Mouse (Mus musculus): ENCODE measurements around the gene Sorbs1. TPM values are rescaled to one million over a fixed set of nuclear protein-coding genes. Genes with fewer than 3 reads are reported as not detected.
A peak's percentile ranks its signal among the peaks of the same experiment; 100 is the strongest.

The Sorbs1 gene
- polyA plus RNA-seq, 1 experiment from 2014 or later = 39.0 TPM

DNA sequence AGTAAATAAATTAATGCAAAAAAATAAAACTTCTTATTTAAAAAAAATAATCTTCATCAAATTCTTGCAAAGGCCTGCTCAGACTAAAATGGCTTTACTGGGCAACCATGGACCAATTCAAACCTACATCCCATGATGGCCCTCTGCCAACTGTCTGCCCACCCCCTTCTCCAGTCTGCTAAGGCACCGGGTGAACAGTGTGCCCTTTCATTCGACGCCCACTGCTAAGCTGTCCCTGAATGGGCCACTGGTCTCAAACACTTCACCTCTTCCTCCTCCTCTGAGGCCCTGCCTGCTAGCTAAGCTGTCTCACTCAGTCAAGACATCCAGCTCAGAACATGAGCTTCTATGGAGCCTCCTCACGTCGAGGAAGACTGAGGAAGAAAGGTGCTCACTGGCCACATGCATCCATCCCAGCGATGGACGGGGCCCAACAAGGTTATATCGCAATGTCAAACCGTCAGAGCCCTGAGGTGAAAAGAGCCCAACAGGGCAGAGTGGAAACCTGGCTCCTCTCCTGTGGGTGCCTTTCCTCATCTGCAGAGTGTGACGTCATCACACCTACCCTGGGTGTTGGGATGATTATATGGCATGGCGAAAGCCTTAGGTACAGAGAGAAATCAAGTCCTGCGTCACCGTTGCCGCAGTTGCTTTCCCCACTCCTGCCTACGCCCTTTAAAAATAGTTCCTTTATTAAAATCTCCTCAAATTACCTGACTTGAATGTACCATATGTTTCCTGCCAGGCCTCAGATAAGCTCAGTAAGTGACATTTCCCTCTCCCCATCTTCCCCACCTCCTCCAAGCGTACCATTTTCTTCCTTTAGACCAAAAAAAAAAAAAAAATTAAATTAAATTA is 87.2 kb downstream of the Sorbs1 start:
- H3K4me1 ChIP-seq = peaks cover 33% of the 10 kb centered on the region
- WGBS = 88% methylated on average over 16 of the region's 16 CpGs
- H3K27me3 ChIP-seq (ENCODE audit: poor library complexity, severe bottlenecking) = no peaks in the 10 kb centered on the region
- peak overlapping the region; percentile 51; the same call in 1 of the 2 replicates for H3K27ac ChIP-seq
- H3K36me3 ChIP-seq (replicated peaks) = no peaks in the 10 kb centered on the region
- no peak overlapping the region for H3K4me3 ChIP-seq
- DNase-seq (ENCODE audit: extremely low spot score, low spot score) = no peak
- no peaks in the 10 kb centered on the region for H3K9me3 ChIP-seq

DNA sequence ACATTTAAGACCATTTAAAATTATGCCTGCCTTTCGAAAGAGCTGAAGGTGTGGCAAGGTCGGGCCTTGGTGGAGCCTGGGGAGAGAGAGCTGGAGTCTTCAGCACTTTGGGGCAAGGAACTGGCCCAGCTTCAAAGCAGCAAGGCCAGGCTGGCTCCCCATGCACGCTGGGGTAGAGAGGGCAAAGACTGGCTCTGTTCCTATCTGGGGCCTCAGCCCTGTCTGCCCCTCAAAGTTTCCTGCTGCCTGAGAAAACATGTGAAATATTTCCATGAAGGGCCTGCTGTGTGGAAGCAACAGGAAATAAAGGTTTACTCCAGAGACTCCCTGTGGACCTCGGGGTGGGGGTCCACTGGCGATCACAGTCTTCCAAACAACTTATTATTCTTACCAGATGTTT is 88.3 kb downstream of the Sorbs1 start:
- no peak for DNase-seq (ENCODE audit: extremely low spot score, low spot score)
- H3K36me3 ChIP-seq (replicated peaks) = no peaks in the 10 kb centered on the region
- peak overlapping the region; percentile 57; the same call in 1 of the 2 replicates for H3K27ac ChIP-seq
- WGBS = 61% methylated on average over 5 of the region's 5 CpGs
- H3K9me3 ChIP-seq = no peaks in the 10 kb centered on the region
- no peaks in the 10 kb centered on the region for H3K27me3 ChIP-seq (ENCODE audit: poor library complexity, severe bottlenecking)
- peaks cover 34% of the 10 kb centered on the region for H3K4me1 ChIP-seq
- no peak overlapping the region for H3K4me3 ChIP-seq

DNA sequence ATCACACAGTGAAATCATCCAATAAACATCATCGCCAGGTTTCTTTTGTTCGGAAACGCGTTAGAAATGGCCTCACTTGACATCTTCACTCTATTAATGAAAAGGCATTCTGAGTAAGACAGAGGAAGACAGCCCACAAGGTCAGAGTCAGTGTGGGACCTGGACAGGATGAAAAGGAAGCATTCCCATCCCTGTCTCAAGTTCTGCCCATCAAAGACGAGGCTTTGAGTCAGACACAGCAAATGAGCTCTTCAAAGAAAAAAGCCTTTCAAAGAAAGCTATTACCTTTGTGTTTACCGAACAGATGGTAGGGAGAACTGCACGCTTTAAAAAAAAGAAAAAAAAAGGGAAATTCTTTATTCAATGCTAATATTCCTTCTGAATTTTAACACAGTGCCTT is 92.5 kb downstream of the Sorbs1 start:
- DNase-seq (ENCODE audit: extremely low spot score, low spot score) = no peak
- WGBS = 78% methylated on average over 7 of the region's 7 CpGs
- Histone ChIP-seq H3K27me3 (ENCODE audit: poor library complexity, severe bottlenecking) (no peaks in the 10 kb centered on the region), H3K4me3 (no peak overlapping the region), H3K9me3 (no peaks in the 10 kb centered on the region), H3K36me3 (replicated peaks) (no peaks in the 10 kb centered on the region), H3K4me1 (peaks cover 20% of the 10 kb centered on the region), H3K27ac (no peak overlapping the region)

DNA sequence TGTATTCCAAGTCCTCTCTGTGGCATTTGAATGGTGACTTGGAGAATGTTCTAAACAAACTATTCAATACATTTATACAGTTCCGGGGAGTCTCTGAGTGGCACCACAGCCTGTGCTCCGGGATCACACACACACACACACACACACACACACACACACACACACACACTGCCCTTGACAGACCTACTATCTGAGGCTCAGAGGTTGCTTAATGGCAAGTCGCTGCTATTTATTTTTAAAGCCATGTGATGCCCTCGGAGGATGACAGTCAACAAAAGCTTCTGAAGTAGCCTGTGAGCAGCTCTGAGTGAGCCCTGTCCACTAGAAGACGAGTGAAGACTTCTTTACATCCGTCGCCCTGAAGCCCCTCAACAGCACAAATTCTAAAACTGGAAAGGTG is 94.3 kb downstream of the Sorbs1 start:
- no peak overlapping the region for H3K27ac ChIP-seq
- no peak overlapping the region for H3K4me3 ChIP-seq
- DNase-seq (ENCODE audit: extremely low spot score, low spot score) = no peak
- no peaks in the 10 kb centered on the region for H3K36me3 ChIP-seq (replicated peaks)
- H3K27me3 ChIP-seq (ENCODE audit: poor library complexity, severe bottlenecking) = no peaks in the 10 kb centered on the region
- 90% methylated on average over 7 of the region's 7 CpGs for WGBS
- H3K9me3 ChIP-seq = no peaks in the 10 kb centered on the region
- peaks cover 22% of the 10 kb centered on the region for H3K4me1 ChIP-seq

DNA sequence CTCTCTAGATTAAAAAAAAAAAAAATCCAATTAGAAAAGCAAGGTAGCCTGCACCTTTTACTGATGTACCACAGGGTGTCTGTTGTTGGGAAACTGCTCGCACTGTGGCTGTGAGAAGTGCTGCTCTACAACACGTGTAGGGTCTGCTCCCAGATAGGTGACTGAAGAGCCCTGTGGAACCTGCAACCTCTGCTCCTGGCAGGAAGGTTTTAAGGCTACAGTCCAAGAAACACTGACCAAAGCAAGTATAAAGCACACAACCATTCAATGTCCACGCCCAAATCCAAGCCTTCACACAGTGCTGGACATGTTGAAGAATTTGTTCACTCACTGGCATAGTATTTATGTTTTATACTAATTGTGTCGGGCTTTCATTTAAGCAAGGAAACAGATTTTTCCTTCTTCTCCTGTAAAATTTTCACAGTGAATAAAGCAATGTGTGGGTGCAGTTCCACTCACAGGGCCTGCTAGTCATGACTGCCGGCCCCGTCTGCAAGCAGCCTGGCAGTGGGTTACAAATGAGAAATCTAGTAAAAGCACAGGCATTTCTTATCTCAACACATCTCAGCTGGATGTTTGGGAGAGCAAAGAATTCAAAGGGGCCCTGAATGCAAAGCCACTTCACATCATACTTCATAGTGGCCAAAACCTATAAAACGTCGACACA is 96.3 kb downstream of the Sorbs1 start:
- WGBS = 90% methylated on average over 8 of the region's 8 CpGs
- H3K4me1 ChIP-seq = peaks cover 17% of the 10 kb centered on the region
- H3K36me3 ChIP-seq (replicated peaks) = no peaks in the 10 kb centered on the region
- no peak overlapping the region for H3K27ac ChIP-seq
- no peaks in the 10 kb centered on the region for H3K27me3 ChIP-seq (ENCODE audit: poor library complexity, severe bottlenecking)
- DNase-seq (ENCODE audit: extremely low spot score, low spot score) = no peak
- no peak overlapping the region for H3K4me3 ChIP-seq
- H3K9me3 ChIP-seq = no peaks in the 10 kb centered on the region

DNA sequence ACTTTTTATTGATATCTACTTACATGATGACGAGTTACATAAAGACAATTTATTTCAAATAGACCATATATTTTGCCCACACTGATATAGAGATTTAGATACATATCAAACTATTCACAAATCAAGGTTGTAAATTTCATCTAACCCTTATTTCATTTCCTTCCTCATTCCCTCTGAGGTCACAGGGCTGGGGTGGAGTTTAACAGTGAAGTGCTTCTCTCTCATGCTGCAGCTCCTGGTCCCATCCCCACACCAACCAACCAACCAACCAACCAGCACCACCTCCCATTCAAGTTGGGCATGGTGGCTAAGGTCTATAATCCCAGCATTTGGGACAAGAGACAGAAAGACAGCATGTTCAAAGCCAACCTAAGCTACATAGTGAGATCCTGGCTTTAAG is 97.9 kb downstream of the Sorbs1 start:
- no peak overlapping the region for H3K27ac ChIP-seq
- H3K4me1 ChIP-seq = peaks cover 11% of the 10 kb centered on the region
- WGBS = 100% methylated on average over 1 of the region's 1 CpGs
- no peak for DNase-seq (ENCODE audit: extremely low spot score, low spot score)
- no peaks in the 10 kb centered on the region for H3K27me3 ChIP-seq (ENCODE audit: poor library complexity, severe bottlenecking)
- no peaks in the 10 kb centered on the region for H3K9me3 ChIP-seq
- H3K4me3 ChIP-seq = no peak overlapping the region
- H3K36me3 ChIP-seq (replicated peaks) = no peaks in the 10 kb centered on the region

DNA sequence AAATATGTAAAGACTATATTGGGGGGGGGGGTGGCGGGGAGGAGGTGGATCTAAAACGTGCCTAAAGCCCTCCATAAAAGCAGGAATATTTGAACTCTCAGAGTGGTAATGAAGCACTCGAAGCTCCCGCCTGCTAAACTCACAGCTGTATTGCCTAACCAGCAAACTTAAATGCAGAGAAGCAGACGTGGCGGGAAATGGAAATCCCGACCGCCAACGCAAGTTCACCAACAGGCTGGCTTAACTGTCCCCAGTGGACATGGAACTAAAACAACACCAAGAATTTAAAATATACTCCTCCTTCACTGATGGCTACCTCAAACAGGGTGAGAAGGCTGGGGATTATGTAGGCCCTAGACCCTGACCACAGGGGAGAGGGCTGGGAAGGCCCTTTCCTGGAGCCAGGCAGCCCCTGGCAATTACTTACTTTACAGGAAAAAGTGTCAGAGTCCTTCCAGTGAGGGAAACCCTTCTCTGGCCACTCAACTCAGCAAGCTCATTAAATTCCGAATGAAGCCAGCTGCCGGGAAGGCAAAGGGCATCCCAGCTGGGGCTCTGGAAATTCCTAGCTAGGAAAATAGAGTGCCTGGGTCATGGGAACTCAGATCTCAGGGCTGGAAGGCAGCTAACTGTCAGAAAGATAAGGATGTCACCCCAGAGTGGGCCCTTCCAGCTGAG is 98.6 kb downstream of the Sorbs1 start:
- Histone ChIP-seq H3K27me3 (ENCODE audit: poor library complexity, severe bottlenecking) (no peaks in the 10 kb centered on the region), H3K27ac (peak overlapping the region; percentile 53; the same call in 1 of the 2 replicates), H3K9me3 (no peaks in the 10 kb centered on the region), H3K36me3 (replicated peaks) (no peaks in the 10 kb centered on the region), H3K4me3 (no peak overlapping the region), H3K4me1 (peaks cover 11% of the 10 kb centered on the region)
- DNase-seq (ENCODE audit: extremely low spot score, low spot score) = no peak
- 74% methylated on average over 11 of the region's 11 CpGs for WGBS

DNA sequence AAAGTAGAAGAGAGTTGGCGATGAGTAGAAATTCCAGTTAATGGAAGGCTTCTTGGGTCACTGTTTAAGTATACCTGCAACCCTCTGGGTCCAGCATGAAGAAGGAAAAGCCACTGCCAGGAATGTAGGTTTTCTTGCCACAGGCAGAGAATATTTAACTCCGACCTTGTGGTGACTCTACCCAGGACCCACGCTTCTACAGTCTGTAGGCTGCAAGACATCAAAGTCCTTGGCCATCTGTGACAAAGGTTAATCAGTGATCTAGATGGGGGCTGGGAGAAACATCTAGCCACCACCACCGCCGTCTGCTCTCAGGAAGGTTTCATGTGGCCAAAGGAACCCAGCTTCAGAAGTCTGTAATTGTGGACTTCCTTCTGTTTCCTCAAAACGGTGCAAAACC is 99.2 kb downstream of the Sorbs1 start:
- Histone ChIP-seq H3K4me3 (no peak overlapping the region), H3K36me3 (replicated peaks) (no peaks in the 10 kb centered on the region), H3K27ac (peak overlapping the region; percentile 53; the same call in 1 of the 2 replicates), H3K4me1 (peaks cover 12% of the 10 kb centered on the region), H3K27me3 (ENCODE audit: poor library complexity, severe bottlenecking) (no peaks in the 10 kb centered on the region), H3K9me3 (no peaks in the 10 kb centered on the region)
- no peak for DNase-seq (ENCODE audit: extremely low spot score, low spot score)
- 76% methylated on average over 6 of the region's 6 CpGs for WGBS

DNA sequence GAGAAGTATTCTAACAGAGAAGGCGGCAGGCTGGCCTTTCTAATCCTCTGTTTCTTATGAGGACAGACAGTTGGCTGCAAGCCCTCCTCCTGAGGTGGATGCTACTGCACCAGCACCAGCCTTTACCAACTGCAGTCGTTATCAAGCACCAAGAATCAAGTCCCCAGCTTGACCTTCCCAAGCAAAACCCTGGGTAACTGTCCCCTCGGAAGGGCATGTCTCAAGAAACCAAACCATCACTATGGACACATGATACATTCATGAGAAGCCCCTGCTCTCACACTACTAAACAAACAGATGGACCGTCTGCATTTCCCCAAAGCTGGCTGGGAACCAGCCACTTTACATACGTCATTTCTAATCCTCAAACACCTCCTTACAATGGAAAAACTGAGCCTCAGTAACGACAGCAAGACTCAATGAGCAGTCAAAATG is 102.2 kb downstream of the Sorbs1 start:
- Histone ChIP-seq H3K27ac (no peak overlapping the region), H3K27me3 (ENCODE audit: poor library complexity, severe bottlenecking) (no peaks in the 10 kb centered on the region), H3K4me1 (peaks cover 12% of the 10 kb centered on the region), H3K36me3 (replicated peaks) (no peaks in the 10 kb centered on the region), H3K9me3 (no peaks in the 10 kb centered on the region), H3K4me3 (no peak overlapping the region)
- DNase-seq (ENCODE audit: extremely low spot score, low spot score) = no peak
- WGBS = 72% methylated on average over 6 of the region's 6 CpGs

DNA sequence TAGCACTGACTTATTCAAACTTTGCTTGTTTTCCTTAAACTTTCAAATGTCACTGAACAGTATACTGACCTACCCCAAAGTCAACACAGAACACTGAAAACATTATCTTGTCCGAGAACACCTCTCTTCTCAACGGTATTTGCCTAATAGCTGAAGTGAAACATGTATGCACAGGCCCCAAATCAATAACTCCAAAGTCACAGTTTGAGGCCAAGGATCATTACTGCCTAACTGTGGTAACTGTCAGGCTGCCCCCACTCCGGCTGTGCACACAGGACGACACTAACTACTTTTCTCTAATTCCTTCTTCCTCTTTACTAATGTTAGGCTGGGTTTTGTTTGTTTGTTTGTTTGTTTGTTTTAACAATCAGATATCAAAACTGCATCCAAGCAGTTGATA is 103.1 kb downstream of the Sorbs1 start:
- H3K4me1 ChIP-seq = peaks cover 12% of the 10 kb centered on the region
- no peak overlapping the region for H3K4me3 ChIP-seq
- no peak overlapping the region for H3K27ac ChIP-seq
- H3K36me3 ChIP-seq (replicated peaks) = no peaks in the 10 kb centered on the region
- no peaks in the 10 kb centered on the region for H3K27me3 ChIP-seq (ENCODE audit: poor library complexity, severe bottlenecking)
- DNase-seq (ENCODE audit: extremely low spot score, low spot score) = no peak
- H3K9me3 ChIP-seq = no peaks in the 10 kb centered on the region
- WGBS = 88% methylated on average over 4 of the region's 4 CpGs

DNA sequence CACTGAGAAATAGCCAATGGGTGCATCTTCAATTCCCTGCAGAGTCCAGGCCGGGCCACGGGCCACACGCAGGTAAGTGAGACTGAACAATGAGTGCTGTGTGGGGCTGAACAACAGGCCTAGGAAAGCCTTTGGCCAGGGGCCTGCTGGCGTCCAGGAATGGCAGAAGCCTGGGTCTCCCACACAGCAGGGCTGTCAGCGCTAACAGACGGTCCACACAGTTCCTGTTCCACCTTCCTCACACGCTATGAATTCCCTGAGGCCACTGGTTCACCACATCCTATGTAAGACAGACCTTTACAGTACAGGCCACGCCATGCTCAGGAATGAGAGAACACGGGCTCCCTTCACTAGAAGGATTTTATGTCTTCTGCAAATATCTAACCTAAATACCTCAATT is 103.5 kb downstream of the Sorbs1 start:
- peaks cover 8% of the 10 kb centered on the region for H3K4me1 ChIP-seq
- peak overlapping the region; percentile 58; the same call in 1 of the 2 replicates for H3K27ac ChIP-seq
- WGBS = 83% methylated on average over 9 of the region's 9 CpGs
- no peak overlapping the region for H3K4me3 ChIP-seq
- H3K36me3 ChIP-seq (replicated peaks) = no peaks in the 10 kb centered on the region
- no peak for DNase-seq (ENCODE audit: extremely low spot score, low spot score)
- no peaks in the 10 kb centered on the region for H3K9me3 ChIP-seq
- no peaks in the 10 kb centered on the region for H3K27me3 ChIP-seq (ENCODE audit: poor library complexity, severe bottlenecking)

DNA sequence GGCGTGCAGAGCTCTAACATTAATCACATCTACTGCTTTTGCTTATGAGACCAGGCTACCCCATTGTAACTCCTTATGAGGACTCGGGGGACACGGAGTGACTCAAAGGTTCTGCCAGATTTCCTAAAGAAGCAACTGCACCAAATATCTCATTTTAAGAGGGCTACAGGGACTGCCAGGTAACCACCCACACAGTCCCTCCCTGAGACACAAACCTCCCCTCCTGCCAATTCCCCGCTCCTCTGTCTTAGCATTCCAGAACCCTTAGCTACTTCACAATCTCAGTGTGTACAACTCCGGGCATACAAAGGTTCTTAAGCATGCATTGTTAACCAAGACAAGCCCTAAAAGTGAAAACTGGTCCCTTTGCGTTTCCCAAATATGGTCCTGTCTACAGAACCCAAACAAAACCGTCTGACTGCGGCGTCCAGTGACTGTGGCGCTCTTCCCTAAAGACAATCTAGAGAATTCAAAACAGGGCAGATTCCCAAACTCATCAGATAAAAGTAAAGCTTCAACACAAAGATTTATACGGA is 104.0 kb downstream of the Sorbs1 start:
- Histone ChIP-seq H3K4me3 (no peak overlapping the region), H3K36me3 (replicated peaks) (no peaks in the 10 kb centered on the region), H3K27me3 (ENCODE audit: poor library complexity, severe bottlenecking) (no peaks in the 10 kb centered on the region), H3K27ac (no peak overlapping the region), H3K9me3 (no peaks in the 10 kb centered on the region), H3K4me1 (peaks cover 3% of the 10 kb centered on the region; the same call in 1 of the 2 replicates)
- WGBS = 91% methylated on average over 11 of the region's 11 CpGs
- no peak for DNase-seq (ENCODE audit: extremely low spot score, low spot score)
